Mouse (Mus musculus): ENCODE measurements at regions not wholly inside any gene's neighbourhood (a gene's known extent, or its start where the extent isn't known, plus 50 kb on each side); places are given as distances from the start of the nearest gene placed in this dataset.

- 66% methylated on average over 9 of the region's 9 CpGs for WGBS (ENCODE audit: insufficient replicate concordance)
Observed at GRCm38 (mm10) chr2:169237321-169237720, 281.9 kb upstream of the Zfp64 start.

GRCm38 (mm10) chr2:169234368-169235070 is 279.1 kb upstream of the Zfp64 start:
- DNase-seq (ENCODE audit: low read depth in 3 of 3, low spot score in 3 of 3) = no peak
- no peak for ATAC-seq (ENCODE audit: insufficient read depth)

More at GRCm38 (mm10) chr2:169237321-169237720, 281.9 kb upstream of the Zfp64 start:
- no peaks in the 10 kb centered on the region for H3K36me3 ChIP-seq (replicated peaks; ENCODE audit: control insufficient read depth, insufficient read depth, low read depth)
- TF ChIP-seq EP300 (IDR thresholded peaks at IDR 0.05; ENCODE audit: low read depth) (no peak), CTCF (IDR thresholded peaks at IDR 0.05; ENCODE audit: low read depth) (no peak)
- no peak overlapping the region for H3K27ac ChIP-seq
- H3K9me3 ChIP-seq (ENCODE audit: control insufficient read depth, low read length) = no peaks in the 10 kb centered on the region; the same call in 1 of the 2 replicates
- H3K4me2 ChIP-seq (ENCODE audit: low read depth) = no peak overlapping the region
- DNase-seq (ENCODE audit: low read depth in 3 of 3, low spot score in 3 of 3) = peak in 1 of 3 experiments; percentile 2
- no peak for ATAC-seq (ENCODE audit: insufficient read depth)
- H3K4me1 ChIP-seq (replicated peaks; ENCODE audit: control insufficient read depth in 2 of 2, insufficient read depth in 2 of 2, low read length in 1 of 2) = no peaks in the 10 kb centered on the region
- no peak overlapping the region for H3K9ac ChIP-seq (replicated peaks)
- H3K4me3 ChIP-seq (ENCODE audit: insufficient read depth in 1 of 2, low read depth in 2 of 2, low read length in 2 of 2) = no peak overlapping the region
- H3K27me3 ChIP-seq (ENCODE audit: control insufficient read depth, insufficient read depth, low read length) = no peaks in the 10 kb centered on the region

GRCm38 (mm10) chr2:169233151-169234123 is 278.1 kb upstream of the Zfp64 start:
- 60% methylated on average over 14 of the region's 14 CpGs for WGBS (ENCODE audit: insufficient replicate concordance)
- no peak overlapping the region for H3K9ac ChIP-seq (replicated peaks)
- no peaks in the 10 kb centered on the region; the same call in 1 of the 2 replicates for H3K9me3 ChIP-seq (ENCODE audit: control insufficient read depth, low read length)
- no peak for TF ChIP-seq CTCF (IDR thresholded peaks at IDR 0.05; ENCODE audit: low read depth)
- DNase-seq (ENCODE audit: low read depth in 3 of 3, low spot score in 3 of 3) (no peak), ATAC-seq (ENCODE audit: insufficient read depth) (no peak)
- no peak overlapping the region for H3K4me2 ChIP-seq (ENCODE audit: low read depth)
- H3K27me3 ChIP-seq (ENCODE audit: control insufficient read depth, insufficient read depth, low read length) = no peaks in the 10 kb centered on the region
- H3K27ac ChIP-seq = no peak overlapping the region
- no peaks in the 10 kb centered on the region for H3K36me3 ChIP-seq (replicated peaks; ENCODE audit: control insufficient read depth, insufficient read depth, low read depth)
- H3K4me1 ChIP-seq (replicated peaks; ENCODE audit: control insufficient read depth in 2 of 2, insufficient read depth in 2 of 2, low read length in 1 of 2) = no peaks in the 10 kb centered on the region
- no peak overlapping the region for H3K4me3 ChIP-seq (ENCODE audit: insufficient read depth in 1 of 2, low read depth in 2 of 2, low read length in 2 of 2)

More at GRCm38 (mm10) chr2:169234368-169235070, 279.1 kb upstream of the Zfp64 start:
- Histone ChIP-seq H3K9ac (replicated peaks) (no peak overlapping the region), H3K4me3 (ENCODE audit: insufficient read depth in 1 of 2, low read depth in 2 of 2, low read length in 2 of 2) (no peak overlapping the region), H3K9me3 (ENCODE audit: control insufficient read depth, low read length) (no peaks in the 10 kb centered on the region; the same call in 1 of the 2 replicates), H3K27ac (no peak overlapping the region), H3K27me3 (ENCODE audit: control insufficient read depth, insufficient read depth, low read length) (no peaks in the 10 kb centered on the region), H3K4me2 (ENCODE audit: low read depth) (no peak overlapping the region), H3K4me1 (replicated peaks; ENCODE audit: control insufficient read depth in 2 of 2, insufficient read depth in 2 of 2, low read length in 1 of 2) (no peaks in the 10 kb centered on the region), H3K36me3 (replicated peaks; ENCODE audit: control insufficient read depth, insufficient read depth, low read depth) (no peaks in the 10 kb centered on the region)
- WGBS (ENCODE audit: insufficient replicate concordance) = 65% methylated on average over 11 of the region's 11 CpGs
- TF ChIP-seq EP300 (IDR thresholded peaks at IDR 0.05; ENCODE audit: low read depth) (no peak), CTCF (IDR thresholded peaks at IDR 0.05; ENCODE audit: low read depth) (no peak)

GRCm38 (mm10) chr2:169222264-169222663 is 266.9 kb upstream of the Zfp64 start:
- DNase-seq (ENCODE audit: low read depth in 3 of 3, low spot score in 3 of 3) = no peak
- no peaks in the 10 kb centered on the region for H3K4me1 ChIP-seq (replicated peaks; ENCODE audit: control insufficient read depth in 2 of 2, insufficient read depth in 2 of 2, low read length in 1 of 2)
- no peak overlapping the region for H3K9ac ChIP-seq (replicated peaks)
- TF ChIP-seq EP300 (IDR thresholded peaks at IDR 0.05; ENCODE audit: low read depth) (no peak), CTCF (IDR thresholded peaks at IDR 0.05; ENCODE audit: low read depth) (no peak)
- H3K4me2 ChIP-seq (ENCODE audit: low read depth) = no peak overlapping the region
- 71% methylated on average over 8 of the region's 8 CpGs for WGBS (ENCODE audit: insufficient replicate concordance)
- H3K9me3 ChIP-seq (ENCODE audit: control insufficient read depth, low read length) = no peaks in the 10 kb centered on the region
- no peaks in the 10 kb centered on the region for H3K36me3 ChIP-seq (replicated peaks; ENCODE audit: control insufficient read depth, insufficient read depth, low read depth)
- no peak overlapping the region for H3K4me3 ChIP-seq (ENCODE audit: insufficient read depth in 1 of 2, low read depth in 2 of 2, low read length in 2 of 2)
- ATAC-seq (ENCODE audit: insufficient read depth) = no peak
- H3K27me3 ChIP-seq (ENCODE audit: control insufficient read depth, insufficient read depth, low read length) = no peaks in the 10 kb centered on the region
- H3K27ac ChIP-seq = no peak overlapping the region

GRCm38 (mm10) chr2:169221141-169221540 is 265.8 kb upstream of the Zfp64 start:
- Histone ChIP-seq H3K27me3 (ENCODE audit: control insufficient read depth, insufficient read depth, low read length) (no peaks in the 10 kb centered on the region), H3K9ac (replicated peaks) (no peak overlapping the region), H3K27ac (no peak overlapping the region), H3K4me1 (replicated peaks; ENCODE audit: control insufficient read depth in 2 of 2, insufficient read depth in 2 of 2, low read length in 1 of 2) (no peaks in the 10 kb centered on the region), H3K4me2 (ENCODE audit: low read depth) (no peak overlapping the region), H3K9me3 (ENCODE audit: control insufficient read depth, low read length) (no peaks in the 10 kb centered on the region), H3K4me3 (ENCODE audit: insufficient read depth in 1 of 2, low read depth in 2 of 2, low read length in 2 of 2) (no peak overlapping the region), H3K36me3 (replicated peaks; ENCODE audit: control insufficient read depth, insufficient read depth, low read depth) (no peaks in the 10 kb centered on the region)
- DNase-seq (ENCODE audit: low read depth in 3 of 3, low spot score in 3 of 3) (no peak), ATAC-seq (ENCODE audit: insufficient read depth) (no peak)
- TF ChIP-seq CTCF (IDR thresholded peaks at IDR 0.05; ENCODE audit: low read depth) = no peak
- no peak for TF ChIP-seq EP300 (IDR thresholded peaks at IDR 0.05; ENCODE audit: low read depth)
- 50% methylated on average over 7 of the region's 7 CpGs for whole genome bisulfite sequencing (ENCODE audit: insufficient replicate concordance)
